Mouse (Mus musculus) bone marrow macrophage, adult 2 months (primary cell): ENCODE results near the gene Klhl31.

Experiments
- CTCF ChIP-seq: IDR thresholded peaks from 2 replicates; pipeline ENCODE4 v1.5.1; 2012; ENCODE audit warnings: low read depth, mild to moderate bottlenecking, low read length, moderate library complexity
- POLR2A ChIP-seq: IDR thresholded peaks from 2 replicates; pipeline ENCODE4 v1.6.1; 2012; ENCODE audit warnings: mild to moderate bottlenecking, low read depth, low read length, borderline replicate concordance

DNA sequence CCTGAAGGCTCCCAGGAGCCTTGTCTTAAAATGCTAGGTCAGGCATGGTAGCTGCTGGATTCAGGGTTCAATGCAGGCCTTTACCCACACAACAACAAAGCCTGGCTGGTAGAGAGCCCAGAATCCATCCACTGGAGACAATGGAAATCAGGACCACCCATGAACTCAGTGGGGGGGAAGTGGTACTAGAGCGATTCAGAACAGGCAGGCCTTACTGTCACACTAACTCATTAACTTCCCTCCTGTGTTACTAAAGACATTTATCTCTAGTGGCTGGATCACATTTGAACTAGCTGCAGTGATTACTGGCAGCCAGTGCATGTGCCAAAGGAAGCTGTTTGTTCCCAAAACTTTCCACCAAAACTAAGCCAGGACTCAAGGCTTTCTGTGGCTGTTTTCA, 13.4 kb upstream of the Klhl31 start:
- TF ChIP-seq CTCF (no peak), POLR2A (no peak)
